Mouse (Mus musculus) heart, adult 2 months (tissue): ENCODE measurements around the gene 4930590J08Rik. TPM values are rescaled to one million over a fixed set of nuclear protein-coding genes. Genes with fewer than 3 reads are reported as not detected.
"Not testable (repeated sequence)": the region's sequence is repeated elsewhere in the genome, so short reads cannot be mapped to it uniquely, and the experiment has no call there.

Experiments used
- DNase-seq, 2 experiments: peaks; one replicate each; pipeline ENCODE4 v3.0.0; 2021
- H3K27ac ChIP-seq: fragments of 200-600 bp; 2 replicates; pipeline ENCODE4 v1.8.1; 2022
- H3K27me3 ChIP-seq: fragments of 200-500 bp; 2 replicates; pipeline ENCODE4 v1.6.1; 2012; ENCODE audit warnings: mild to moderate bottlenecking, low read length, inconsistent platforms, mixed read lengths; ENCODE audit not compliant: control insufficient read depth, insufficient read depth
- H3K36me3 ChIP-seq: fragments of 200-500 bp; 2 replicates; pipeline ENCODE4 v1.6.1; 2012; ENCODE audit warnings: low read length, inconsistent platforms; ENCODE audit not compliant: control insufficient read depth, insufficient read depth
- H3K4me1 ChIP-seq: fragments of 200-500 bp; 2 replicates; pipeline ENCODE4 v1.6.1; 2011; ENCODE audit warnings: low read length; ENCODE audit not compliant: control insufficient read depth, insufficient read depth
- H3K4me3 ChIP-seq: fragments of 200-600 bp; 2 replicates; pipeline ENCODE4 v1.8.1; 2022
- H3K79me2 ChIP-seq: fragments of 200-500 bp; replicated peaks from 2 replicates; pipeline ENCODE4 v1.6.1; 2012; ENCODE audit warnings: mild to moderate bottlenecking, inconsistent platforms, low read length, moderate library complexity, mixed read lengths; ENCODE audit not compliant: control insufficient read depth, insufficient read depth
- H3K9ac ChIP-seq: fragments of 200-500 bp; 2 replicates; pipeline ENCODE4 v1.6.1; 2012; ENCODE audit warnings: low read depth, mild to moderate bottlenecking, control low read depth, inconsistent platforms, low read length, mixed read lengths
- CTCF ChIP-seq: fragments of 200-600 bp; IDR thresholded peaks from 2 replicates; pipeline ENCODE4 v1.8.1; 2022; ENCODE audit warnings: antibody characterized with exemption, mild to moderate bottlenecking, moderate library complexity
- EP300 ChIP-seq: fragments of 200-500 bp; IDR thresholded peaks from 2 replicates; pipeline ENCODE4 v1.6.1; 2011; ENCODE audit warnings: low read depth, low read length, control low read depth; ENCODE audit not compliant: insufficient read depth
- POLR2A ChIP-seq: fragments of 200-500 bp; IDR thresholded peaks from 2 replicates; pipeline ENCODE4 v1.6.1; 2011; ENCODE audit warnings: mild to moderate bottlenecking, low read depth, low read length, control low read depth; ENCODE audit not compliant: insufficient read depth
- WGBS: fragments of 180-500 bp; shearing (Covaris S2); methylation state at CpG from one replicate; pipeline ENCODE4 v1.1.7; 2018; 5-methylcytosine and 5-hydroxymethylcytosine counted together
- intact Hi-C: fragments of 180-260 bp; cut with DNase I; formaldehyde crosslinking; loops from one replicate; pipeline ENCODE4 v1.15.1; 2025
- long read RNA-seq: library from polyadenylated mRNA; stranded (forward); transcript quantifications from one replicate; pipeline ENCODE4 v2.0.0, GENCODE M21; 2021
- polyA plus RNA-seq: library from polyadenylated mRNA; depleted of rRNA; stranded (reverse); fragments of >200 nt; gene quantifications from 2 replicates; pipeline ENCODE4 v1.2.3, GENCODE M21; 2012; rRNA removed
- total RNA-seq, 2 experiments: library from RNA; stranded (reverse); gene quantifications; 2 replicates each; pipeline ENCODE4 v1.2.3; 2021

4930590J08Rik gene
- under 1 TPM; 0.52 to 0.78 TPM for total RNA-seq
- polyA plus RNA-seq = 0.43 and 0.94 TPM in 2 replicates
- long read RNA-seq = 0 reads

DNA sequence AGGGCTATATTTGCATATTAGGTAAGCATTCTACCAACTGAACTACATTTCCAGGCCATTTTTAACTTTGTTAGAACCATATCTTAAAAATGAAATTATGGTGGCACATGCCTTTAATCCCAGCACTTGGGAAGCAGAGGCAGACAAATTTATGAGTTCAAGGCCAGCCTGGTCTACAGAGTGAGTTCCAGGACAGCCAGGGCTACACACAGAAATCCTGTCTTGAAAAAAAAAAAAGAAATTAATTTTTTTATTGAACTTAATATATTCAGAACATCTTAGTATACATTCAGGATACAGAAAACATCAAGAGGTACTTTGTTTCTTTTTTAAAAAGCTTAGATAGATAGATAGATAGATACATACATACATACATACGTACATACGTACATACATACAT is at the start of gene 4930590J08Rik:
TSS of gene 4930590J08Rik (plus strand) at position 301 of the 400 bp plus-strand sequence.
- intact Hi-C loops = loop anchor here (5.0 to 10.0 kb wide), 2 partner anchors 55 to 282 kb away; partner anchors contain the start of gene Mrps25

DNA sequence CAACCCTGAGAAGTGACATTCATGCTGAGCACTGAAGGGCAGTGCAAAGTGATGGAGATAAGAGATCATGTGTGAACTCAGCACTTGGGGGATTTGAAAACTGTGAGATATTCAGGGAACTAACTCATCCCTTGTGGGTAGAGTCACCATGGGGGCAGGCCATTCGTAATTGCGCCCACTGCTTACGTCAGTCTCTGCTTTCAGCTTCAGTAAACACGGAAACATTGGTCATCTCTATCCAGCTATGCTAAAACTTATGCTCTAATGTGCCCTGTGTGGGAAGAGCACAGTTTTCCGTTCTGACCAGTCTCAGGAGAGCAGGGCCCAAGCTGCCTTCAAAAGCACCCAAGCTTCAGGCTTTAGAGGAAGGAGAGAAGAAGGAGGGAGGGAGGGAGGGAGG is 44.3 kb upstream of the 4930590J08Rik start:
- DNase-seq = no peak
- 61% methylated on average over 5 of the region's 5 CpGs for WGBS
- H3K4me3 ChIP-seq = no peak overlapping the region
- H3K27me3 ChIP-seq = 0 out of 2 replicates have a peak, but pooled peaks cover 2% of the 10 kb centered on the region
- H3K9ac ChIP-seq = no peak overlapping the region
- H3K27ac ChIP-seq = no peak overlapping the region
- H3K79me2 ChIP-seq = no peaks in the 10 kb centered on the region
- no peaks in the 10 kb centered on the region for H3K36me3 ChIP-seq
- TF ChIP-seq POLR2A (no peak), CTCF (no peak), EP300 (no peak)
- intact Hi-C loops = no loop called here
- H3K4me1 ChIP-seq = no peaks in the 10 kb centered on the region

More for the DNA sequence above, at the start of gene 4930590J08Rik:
- not testable (repeated sequence) for H3K36me3 ChIP-seq, H3K79me2 ChIP-seq, H3K27me3 ChIP-seq, H3K4me1 ChIP-seq, H3K4me3 ChIP-seq, H3K27ac ChIP-seq, H3K9ac ChIP-seq, DNase-seq
- WGBS = 99% methylated on average over 2 of the region's 2 CpGs

DNA sequence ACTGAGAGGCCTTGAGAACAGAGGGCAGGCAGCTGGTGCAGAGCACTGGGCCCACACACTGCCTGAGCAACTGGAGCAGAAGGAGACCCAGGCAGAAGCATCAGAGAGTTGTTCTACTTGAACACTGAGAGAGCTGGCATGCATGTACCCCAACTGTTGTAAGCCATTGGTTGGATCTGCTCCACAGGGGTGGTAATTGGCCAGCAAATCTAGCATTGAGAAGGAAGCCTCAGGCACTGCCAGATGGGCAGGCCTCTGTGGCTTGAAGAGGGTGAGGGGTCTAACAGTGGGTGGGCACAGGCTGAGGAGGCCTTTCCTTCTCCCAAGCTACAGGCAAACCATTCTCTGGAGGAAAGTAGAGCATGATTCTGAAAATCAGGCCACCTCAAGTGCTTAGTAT is 39.8 kb upstream of the 4930590J08Rik start:
- DNase-seq = no peak
- Histone ChIP-seq H3K27me3 (no peaks in the 10 kb centered on the region), H3K9ac (no peak overlapping the region), H3K36me3 (no peaks in the 10 kb centered on the region), H3K4me1 (no peaks in the 10 kb centered on the region), H3K4me3 (no peak overlapping the region), H3K79me2 (no peaks in the 10 kb centered on the region), H3K27ac (no peak overlapping the region)
- intact Hi-C loops = no loop called here
- TF ChIP-seq CTCF (no peak), POLR2A (no peak), EP300 (no peak)

DNA sequence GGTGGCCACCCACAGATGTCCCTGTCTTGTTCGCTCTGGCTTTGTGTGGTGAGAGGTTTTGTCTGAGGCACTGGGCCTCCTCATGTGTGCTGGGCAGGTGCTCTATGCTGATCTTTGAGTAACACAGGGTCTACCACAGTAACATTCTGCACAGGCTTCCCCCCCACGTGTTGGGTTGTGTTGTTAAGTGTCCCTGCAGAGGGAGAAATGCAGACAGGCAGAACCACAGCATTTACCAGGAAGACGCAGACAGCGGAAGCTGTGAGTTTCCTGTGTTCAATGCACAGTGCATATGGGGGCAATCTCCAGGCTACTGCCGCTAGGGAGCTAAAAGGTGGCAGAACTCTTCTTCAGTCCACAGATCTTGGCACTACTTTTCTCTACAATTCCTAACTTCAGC is 38.0 kb upstream of the 4930590J08Rik start:
- intact Hi-C loops = no loop called here
- H3K4me1 ChIP-seq = no peaks in the 10 kb centered on the region
- H3K9ac ChIP-seq = no peak overlapping the region
- H3K27ac ChIP-seq = no peak overlapping the region
- H3K36me3 ChIP-seq = no peaks in the 10 kb centered on the region
- H3K79me2 ChIP-seq = no peaks in the 10 kb centered on the region
- no peaks in the 10 kb centered on the region for H3K27me3 ChIP-seq
- no peak for TF ChIP-seq EP300
- WGBS = 59% methylated on average over 5 of the region's 5 CpGs
- H3K4me3 ChIP-seq = no peak overlapping the region
- DNase-seq = no peak

DNA sequence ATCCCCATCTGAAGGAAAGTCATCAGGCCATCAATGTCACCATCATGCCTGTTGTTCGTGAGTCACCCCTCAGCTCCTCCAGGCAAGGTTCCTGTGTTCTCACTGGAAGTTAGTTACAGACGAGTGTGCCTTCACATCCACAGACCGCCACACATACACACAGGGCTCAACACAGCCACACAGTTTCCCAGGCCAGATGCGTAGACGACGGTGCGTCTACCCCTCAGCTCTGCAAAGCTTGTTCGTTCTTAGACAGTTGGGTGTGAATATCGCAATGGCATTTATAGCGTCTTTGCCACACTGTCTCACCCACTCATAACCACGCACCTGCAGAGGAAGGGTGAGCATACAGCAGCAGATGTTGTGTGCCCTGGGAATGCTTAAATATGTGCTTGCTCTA is 37.0 kb upstream of the 4930590J08Rik start:
- intact Hi-C loops = no loop called here
- no peaks in the 10 kb centered on the region for H3K4me1 ChIP-seq
- TF ChIP-seq POLR2A = no peak
- TF ChIP-seq EP300 = no peak
- TF ChIP-seq CTCF = no peak
- no peaks in the 10 kb centered on the region for H3K27me3 ChIP-seq
- WGBS = 86% methylated on average over 11 of the region's 11 CpGs
- no peak overlapping the region for H3K27ac ChIP-seq
- no peaks in the 10 kb centered on the region for H3K36me3 ChIP-seq
- H3K79me2 ChIP-seq = no peaks in the 10 kb centered on the region
- no peak for DNase-seq
- no peak overlapping the region for H3K9ac ChIP-seq
- H3K4me3 ChIP-seq = no peak overlapping the region

DNA sequence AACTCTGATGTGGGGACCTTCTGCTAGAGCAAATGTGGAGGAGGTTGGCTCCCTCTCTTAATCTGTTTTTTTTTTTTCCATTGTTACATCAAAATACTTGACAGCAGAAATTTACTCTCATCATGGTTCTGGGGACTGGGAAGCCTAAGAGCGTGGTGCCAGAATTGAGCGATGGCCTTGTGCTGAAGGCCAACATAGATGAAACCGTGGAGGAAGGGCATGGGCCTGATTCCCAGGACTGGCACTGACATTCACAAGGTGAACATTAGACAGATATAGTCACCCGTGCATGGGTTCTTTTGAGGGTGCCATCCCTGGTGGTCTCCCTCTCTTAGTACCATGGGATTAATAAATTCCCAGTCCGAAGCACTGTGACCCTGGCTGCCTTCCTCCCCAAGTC is 34.5 kb upstream of the 4930590J08Rik start:
- Histone ChIP-seq H3K4me3 (no peak overlapping the region), H3K27ac (no peak overlapping the region), H3K36me3 (no peaks in the 10 kb centered on the region), H3K4me1 (no peaks in the 10 kb centered on the region), H3K27me3 (no peaks in the 10 kb centered on the region), H3K79me2 (no peaks in the 10 kb centered on the region), H3K9ac (no peak overlapping the region)
- no peak for DNase-seq
- 85% methylated on average over 5 of the region's 5 CpGs for WGBS
- intact Hi-C loops = no loop called here
- TF ChIP-seq POLR2A (no peak), EP300 (no peak)

DNA sequence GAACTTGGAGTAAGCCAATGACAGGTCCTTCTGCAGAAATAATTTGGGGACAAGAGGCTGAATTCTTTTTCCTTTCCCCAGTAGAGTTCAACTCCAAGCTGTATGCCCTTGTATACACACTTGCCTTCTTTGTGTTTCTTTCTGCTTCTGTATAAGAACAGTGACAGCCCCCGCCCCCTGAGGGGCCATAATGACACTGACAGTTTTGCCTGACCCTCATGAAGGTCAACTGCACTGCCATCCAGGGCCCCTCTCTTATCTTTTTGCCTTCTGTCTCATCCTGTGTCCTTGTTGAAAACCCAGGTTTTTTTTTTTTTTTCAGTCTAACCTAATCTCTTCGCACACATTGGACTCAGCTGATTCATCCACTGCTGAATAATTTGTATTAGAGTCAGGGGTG is 29.8 kb upstream of the 4930590J08Rik start:
- H3K9ac ChIP-seq = no peak overlapping the region
- intact Hi-C loops = no loop called here
- TF ChIP-seq POLR2A (no peak), EP300 (no peak)
- no peaks in the 10 kb centered on the region for H3K79me2 ChIP-seq
- H3K4me3 ChIP-seq = no peak overlapping the region
- H3K27me3 ChIP-seq = no peaks in the 10 kb centered on the region
- H3K27ac ChIP-seq = no peak overlapping the region
- DNase-seq = no peak
- no peaks in the 10 kb centered on the region for H3K36me3 ChIP-seq
- peaks cover 3% of the 10 kb centered on the region; the same call in 1 of the 2 replicates for H3K4me1 ChIP-seq
- WGBS = 53% methylated on average over 2 of the region's 2 CpGs
